Mouse (Mus musculus): ENCODE results near the gene Trpt1. TPM values are rescaled to one million over a fixed set of nuclear protein-coding genes. Genes with fewer than 3 reads are reported as not detected.
"Not testable (repeated sequence)": the region's sequence is repeated elsewhere in the genome, so short reads cannot be mapped to it uniquely, and the experiment has no call there.

The Trpt1 gene
- polyA plus RNA-seq, 1 experiment from 2014 or later = 20.7 TPM

DNA sequence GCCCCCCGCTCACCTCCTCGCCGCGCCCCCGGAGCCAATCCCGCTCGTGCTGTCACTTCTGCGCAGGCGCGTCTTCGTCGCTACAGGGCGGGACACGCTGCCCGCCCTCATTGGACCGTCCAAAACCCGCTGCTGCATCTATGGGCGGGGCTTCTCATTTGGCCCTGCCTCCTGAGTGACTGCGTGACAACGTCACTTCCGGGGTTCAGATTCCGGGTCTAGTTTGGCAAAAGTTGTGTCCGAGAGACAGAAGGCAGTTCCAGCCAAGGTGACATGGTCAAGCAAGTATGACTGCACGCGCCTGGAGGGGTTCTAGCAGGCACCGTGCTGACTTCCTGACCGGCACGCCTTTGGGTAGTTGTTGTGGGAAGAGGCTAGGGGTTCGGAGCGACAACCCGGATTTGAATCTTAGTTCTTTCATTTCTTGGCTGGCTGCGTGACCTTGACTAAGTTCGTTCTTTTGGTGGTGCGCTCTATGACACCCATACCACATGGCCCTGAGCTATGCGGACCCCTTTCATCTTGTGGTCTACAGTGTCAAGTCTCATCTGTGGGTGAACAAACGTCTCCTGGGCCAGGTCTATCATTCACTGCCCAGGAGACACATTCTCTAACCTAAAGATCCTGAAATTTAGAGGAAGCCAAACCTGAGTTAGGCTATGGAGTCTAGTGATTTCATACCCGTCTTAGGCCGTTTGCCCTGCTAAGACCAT, 15.4 kb upstream of the Trpt1 start, which contains the start of gene Fkbp2:
Fkbp2 (minus strand) TSS at position 121 of the 713 bp plus-strand sequence.
- ChIA-PET POLR2A (interaction anchor here (1.0 to 2.0 kb wide), 5 partner anchors 11 to 38 kb away, joined by 3 to 8 read pairs (median 3); partner anchors contain the start of genes Gpr137, Nudt22 and Trpt1), CTCF (interaction anchor here (0.8 to 5.5 kb wide), 15 partner anchors 8 to 74 kb away, joined by 3 to 36 read pairs (median 5); partner anchors contain the start of genes Catsperz, Dnajc4, Esrra and Nudt22)
- peak; percentile 94 for DNase-seq (ENCODE audit: low read depth, low spot score)
- no peaks in the 10 kb centered on the region for H3K27me3 ChIP-seq
- no peak for TF ChIP-seq CTCF (IDR thresholded peaks at IDR 0.05)
- in situ Hi-C loops (cut with MboI; ENCODE audit: low pct_unique_long_range_greater_than_20kb) = no loop called here
- ATAC-seq = peak; percentile 58

DNA sequence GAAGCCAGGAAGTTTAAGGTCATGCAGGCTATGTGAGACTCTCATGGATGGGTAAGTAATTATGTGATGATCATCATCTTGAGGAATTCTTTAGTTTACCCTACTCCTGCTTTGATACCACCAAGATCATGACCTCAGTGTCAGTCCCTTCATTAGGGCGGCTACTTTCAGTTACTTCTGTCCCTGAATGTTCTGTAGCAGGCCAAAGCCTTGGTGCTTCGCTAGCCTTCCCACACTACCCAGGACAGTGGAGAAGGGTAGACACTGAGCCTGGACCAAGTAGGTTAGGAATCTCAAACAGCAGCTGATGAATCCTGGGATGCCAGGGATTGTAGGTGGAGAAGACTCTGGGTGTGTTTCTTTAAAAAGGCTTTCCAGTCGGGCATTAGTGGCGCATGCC, 14.5 kb upstream of the Trpt1 start:
- TF ChIP-seq CTCF (IDR thresholded peaks at IDR 0.05) = no peak
- no peaks in the 10 kb centered on the region for H3K27me3 ChIP-seq
- ATAC-seq (no peak), DNase-seq (ENCODE audit: low read depth, low spot score) (no peak)
- in situ Hi-C loops (cut with MboI; ENCODE audit: low pct_unique_long_range_greater_than_20kb) = no loop called here
- ChIA-PET CTCF (interaction anchor here (1.1 to 1.7 kb wide), 2 partner anchors 9 to 39 kb away, joined by 3 to 4 read pairs; no protein-coding TSS in a partner anchor), POLR2A (interaction anchor here (1.0 to 2.0 kb wide), 4 partner anchors 10 to 29 kb away, joined by 3 to 8 read pairs (median 4); partner anchors contain the start of genes Nudt22 and Trpt1)

DNA sequence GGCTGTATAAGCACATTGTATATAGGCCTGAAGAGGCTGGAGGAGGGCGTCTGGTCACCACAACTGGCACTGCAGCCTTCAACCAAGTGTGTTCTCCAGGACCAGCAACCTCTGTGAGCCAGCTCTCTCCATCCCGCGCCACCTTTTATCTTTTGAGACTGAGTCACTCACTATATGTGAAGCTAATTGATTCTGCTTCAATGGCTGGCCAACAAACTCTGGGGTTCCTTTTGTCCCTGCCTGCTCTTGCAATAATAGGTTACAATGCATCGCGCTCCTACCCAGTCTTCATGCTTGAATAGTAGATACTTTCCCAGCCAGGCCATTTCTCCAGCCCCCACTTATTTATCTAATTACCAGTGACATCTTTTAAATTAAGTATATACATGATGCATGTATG, 12.3 kb upstream of the Trpt1 start:
- ATAC-seq = no peak
- ChIA-PET CTCF (no interaction called here), POLR2A (no interaction called here)
- no peak for TF ChIP-seq CTCF (IDR thresholded peaks at IDR 0.05)
- H3K27me3 ChIP-seq = no peaks in the 10 kb centered on the region
- in situ Hi-C loops (cut with MboI; ENCODE audit: low pct_unique_long_range_greater_than_20kb) = no loop called here
- DNase-seq (ENCODE audit: low read depth, low spot score) = no peak

DNA sequence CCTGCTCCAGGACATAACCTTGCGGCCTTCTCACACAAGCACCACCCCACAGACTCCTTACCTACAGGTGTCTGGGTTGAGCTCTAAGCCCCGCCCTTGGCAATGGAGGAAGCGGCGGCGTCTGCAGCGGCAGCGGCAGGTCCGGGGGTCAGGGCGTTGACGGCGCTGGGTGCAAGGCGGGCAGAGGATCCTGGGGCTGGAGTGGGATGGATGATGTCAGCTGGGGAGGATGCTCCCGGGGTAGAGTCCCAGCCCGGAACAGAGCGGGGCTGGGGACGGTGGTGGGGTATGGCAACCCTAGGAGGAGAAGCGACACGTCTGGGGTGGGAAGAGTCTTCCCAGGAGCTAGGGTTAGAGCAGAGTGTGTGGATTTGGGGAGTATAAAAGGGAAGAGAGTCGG, 10.6 kb upstream of the Trpt1 start:
- POLR2A ChIA-PET = interaction anchor here (0.6 to 1.4 kb wide), 4 partner anchors 10 to 55 kb away, joined by 3 to 5 read pairs (median 3); partner anchors contain the start of genes Bad, Nudt22 and Trpt1

GRCm38 (mm10) chr19:6985951-6986708, 9.8 kb upstream of the Trpt1 start:
- CTCF ChIA-PET = no interaction called here

More for the DNA sequence above, 10.6 kb upstream of the Trpt1 start:
- TF ChIP-seq CTCF (IDR thresholded peaks at IDR 0.05) = no peak
- no peak for ATAC-seq
- no peak for DNase-seq (ENCODE audit: low read depth, low spot score)
- in situ Hi-C loops (cut with MboI; ENCODE audit: low pct_unique_long_range_greater_than_20kb) = no loop called here
- CTCF ChIA-PET = no interaction called here
- no peaks in the 10 kb centered on the region for H3K27me3 ChIP-seq

GRCm38 (mm10) chr19:6987061-6987903, 8.6 kb upstream of the Trpt1 start, which contains the start of gene Vegfb:
TSS of gene Vegfb (minus strand) at chr19:6987651.
- ChIA-PET CTCF (interaction anchor here (0.9 to 1.0 kb wide), 2 partner anchors 7 to 17 kb away, joined by 3 to 4 read pairs; no protein-coding TSS in a partner anchor), POLR2A (interaction anchor here (1.0 to 2.9 kb wide), 4 partner anchors 8 to 36 kb away, joined by 3 to 13 read pairs (median 9); partner anchors contain the start of genes Nudt22, Plcb3, Ppp1r14b and Trpt1)
- ATAC-seq (peak; percentile 42), DNase-seq (ENCODE audit: low read depth, low spot score) (no peak)
- in situ Hi-C loops (cut with MboI; ENCODE audit: low pct_unique_long_range_greater_than_20kb) = no loop called here
- no peaks in the 10 kb centered on the region for H3K27me3 ChIP-seq
- TF ChIP-seq CTCF (IDR thresholded peaks at IDR 0.05) = no peak

More at GRCm38 (mm10) chr19:6985951-6986708, 9.8 kb upstream of the Trpt1 start:
- POLR2A ChIA-PET = interaction anchor here (0.6 to 1.9 kb wide), 5 partner anchors 9 to 35 kb away, joined by 3 to 12 read pairs (median 3); partner anchors contain the start of genes Nudt22 and Trpt1
- no peaks in the 10 kb centered on the region for H3K27me3 ChIP-seq
- DNase-seq (ENCODE audit: low read depth, low spot score) = no peak
- ATAC-seq = no peak
- in situ Hi-C loops (cut with MboI; ENCODE audit: low pct_unique_long_range_greater_than_20kb) = no loop called here
- no peak for TF ChIP-seq CTCF (IDR thresholded peaks at IDR 0.05)

DNA sequence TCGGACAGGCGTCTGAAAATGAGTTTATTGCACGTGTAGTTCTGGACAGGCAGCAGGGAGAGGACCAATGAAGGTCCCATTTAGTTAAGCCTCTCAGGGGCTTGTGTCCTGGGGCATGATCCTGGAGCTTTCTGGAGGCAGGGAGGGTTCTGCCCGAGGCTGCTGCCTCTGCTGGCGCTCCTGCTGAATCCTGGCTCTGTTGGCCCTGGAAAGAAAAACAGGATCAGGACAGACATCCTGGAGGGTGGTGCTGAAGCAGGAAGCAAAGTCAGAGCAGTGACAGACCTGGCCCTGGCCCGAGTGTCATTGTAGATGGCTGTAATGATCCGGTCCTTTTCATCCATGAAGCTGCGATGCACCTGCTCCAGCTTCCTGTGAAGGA, 8.0 kb upstream of the Trpt1 start:
- H3K27me3 ChIP-seq = no peaks in the 10 kb centered on the region
- no peak for TF ChIP-seq CTCF (IDR thresholded peaks at IDR 0.05)
- ChIA-PET CTCF (interaction anchor here (0.9 to 1.0 kb wide), 2 partner anchors 8 to 18 kb away, joined by 3 to 4 read pairs; no protein-coding TSS in a partner anchor), POLR2A (interaction anchor here (1.9 to 2.9 kb wide), 2 partner anchors 8 to 13 kb away, joined by 12 to 13 read pairs; partner anchors contain the start of genes Nudt22, Plcb3, Ppp1r14b and Trpt1)
- DNase-seq (ENCODE audit: low read depth, low spot score) (no peak), ATAC-seq (peak; percentile 5)
- in situ Hi-C loops (cut with MboI; ENCODE audit: low pct_unique_long_range_greater_than_20kb) = no loop called here

DNA sequence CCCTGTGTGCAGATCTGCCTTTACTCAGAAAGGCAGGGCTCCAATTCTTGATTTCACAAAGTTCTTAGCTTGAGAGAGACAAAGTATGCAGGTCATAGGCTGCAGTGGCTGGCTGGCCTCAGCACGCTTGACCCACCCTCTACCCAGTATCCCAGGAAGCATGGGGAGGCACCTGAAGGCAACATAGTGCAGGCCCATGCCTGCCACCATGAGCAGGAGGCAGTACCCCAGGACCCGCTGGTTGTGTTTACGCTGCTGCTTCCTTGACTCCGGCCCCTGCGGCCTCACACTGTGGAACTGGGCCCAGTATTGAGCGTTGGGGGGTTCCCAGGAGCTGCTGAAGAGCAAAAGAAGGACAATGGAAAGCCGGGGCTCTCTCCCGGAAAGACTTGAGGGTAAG, 6.7 kb upstream of the Trpt1 start:
- POLR2A ChIA-PET = interaction anchor here (2.9 kb wide), 1 partner anchor 14 kb away, joined by 13 read pairs; the partner anchor contains the start of genes Plcb3 and Ppp1r14b
- CTCF ChIA-PET = interaction anchor here (0.8 kb wide), 1 partner anchor 10 kb away, joined by 3 read pairs; no protein-coding TSS in a partner anchor
- ATAC-seq = no peak

GRCm38 (mm10) chr19:6990712-6991111, 5.2 kb upstream of the Trpt1 start:
- no peaks in the 10 kb centered on the region for H3K27me3 ChIP-seq
- POLR2A ChIA-PET = no interaction called here
- TF ChIP-seq CTCF (IDR thresholded peaks at IDR 0.05) = no peak
- in situ Hi-C loops (cut with MboI; ENCODE audit: low pct_unique_long_range_greater_than_20kb) = no loop called here
- DNase-seq (ENCODE audit: low read depth, low spot score) (no peak), ATAC-seq (no peak)
- CTCF ChIA-PET = interaction anchor here (0.8 to 2.9 kb wide), 2 partner anchors 10 to 12 kb away, joined by 3 to 9 read pairs; no protein-coding TSS in a partner anchor

More for the DNA sequence above, 6.7 kb upstream of the Trpt1 start:
- in situ Hi-C loops (cut with MboI; ENCODE audit: low pct_unique_long_range_greater_than_20kb) = no loop called here
- no peak for DNase-seq (ENCODE audit: low read depth, low spot score)
- TF ChIP-seq CTCF (IDR thresholded peaks at IDR 0.05) = no peak
- H3K27me3 ChIP-seq = no peaks in the 10 kb centered on the region

DNA sequence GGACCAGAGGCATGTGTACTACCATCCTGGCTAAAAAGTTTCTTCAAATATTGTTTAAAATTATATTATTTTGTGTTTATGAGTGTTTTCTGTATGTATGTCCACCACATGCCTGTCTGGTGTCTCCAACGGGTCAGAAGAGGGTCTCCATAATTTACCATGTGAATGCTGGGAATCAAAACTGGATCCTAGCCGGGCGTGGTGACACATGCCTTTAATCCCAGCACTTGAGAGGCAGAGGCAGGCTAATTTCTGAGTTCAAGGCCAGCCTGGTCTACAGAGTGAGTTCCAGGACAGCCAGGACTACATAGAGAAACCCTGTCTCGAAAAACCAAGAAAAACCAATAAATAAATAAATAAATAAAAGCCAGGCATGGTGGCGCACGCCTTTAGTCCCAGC, 4.8 kb upstream of the Trpt1 start:
- ATAC-seq; H3K27me3 ChIP-seq; in situ Hi-C loops (cut with MboI; ENCODE audit: low pct_unique_long_range_greater_than_20kb); DNase-seq (ENCODE audit: low read depth, low spot score): not testable (repeated sequence)
- POLR2A ChIA-PET = interaction anchor here (0.8 to 1.3 kb wide), 3 partner anchors 9 to 39 kb away, joined by 3 to 4 read pairs (median 3); no protein-coding TSS in a partner anchor
- CTCF ChIA-PET = interaction anchor here (0.8 to 2.9 kb wide), 2 partner anchors 10 to 12 kb away, joined by 3 to 9 read pairs; no protein-coding TSS in a partner anchor
